Mouse (Mus musculus) embryonic fibroblast, embryonic 13.5 days (primary cell): ENCODE measurements at regions not wholly inside any gene's neighbourhood (a gene's known extent, or its start where the extent isn't known, plus 50 kb on each side); places are given as distances from the start of the nearest gene placed in this dataset.
"Not testable (repeated sequence)": the region's sequence is repeated elsewhere in the genome, so short reads cannot be mapped to it uniquely, and the experiment has no call there.

ENCODE experiments used
- H3K27ac ChIP-seq: 2 replicates; pipeline ENCODE4 v1.5.1; 2012; ENCODE audit warnings: low read length, control low read depth, inconsistent platforms; ENCODE audit not compliant: insufficient read depth
- H3K4me1 ChIP-seq: 2 replicates; pipeline ENCODE4 v1.6.1; 2011; ENCODE audit warnings: low read length; ENCODE audit not compliant: control insufficient read depth, insufficient read depth
- H3K4me3 ChIP-seq: 2 replicates; pipeline ENCODE4 v1.5.1; 2011; ENCODE audit warnings: mild to moderate bottlenecking, control low read depth, low read length; ENCODE audit not compliant: insufficient read depth
- CTCF ChIP-seq: IDR thresholded peaks from 2 replicates; pipeline ENCODE4 v1.5.1; 2011; ENCODE audit warnings: mild to moderate bottlenecking, control low read depth, low read length, moderate library complexity, borderline replicate concordance; ENCODE audit not compliant: insufficient read depth
- POLR2A ChIP-seq: IDR thresholded peaks from 2 replicates; pipeline ENCODE4 v1.6.1; 2011; ENCODE audit warnings: low read depth, mild to moderate bottlenecking, control low read depth, low read length, moderate library complexity

GRCm38 (mm10) chr6:37744679-37745078, 125.9 kb upstream of the Trim24 start:
- Histone ChIP-seq H3K27ac (no peak overlapping the region), H3K4me3 (no peak overlapping the region), H3K4me1 (no peaks in the 10 kb centered on the region)
- TF ChIP-seq POLR2A, result no peak
- peak; percentile 19; the same call in 1 of the 2 replicates for TF ChIP-seq CTCF

- Histone ChIP-seq H3K4me1 (no peaks in the 10 kb centered on the region), H3K4me3 (no peak overlapping the region), H3K27ac (0 out of 2 replicates have a peak overlapping the region, but pooled peaks have one; percentile 35)
- no peak for TF ChIP-seq CTCF
- no peak for TF ChIP-seq POLR2A
Observed at GRCm38 (mm10) chr6:37745393-37746100, 125.1 kb upstream of the Trim24 start.

- H3K27ac ChIP-seq, H3K4me3 ChIP-seq, H3K4me1 ChIP-seq: not testable (repeated sequence)
Observed at GRCm38 (mm10) chr6:37747793-37748192, 122.8 kb upstream of the Trim24 start.

GRCm38 (mm10) chr6:37748296-37748980, 122.2 kb upstream of the Trim24 start:
- no peaks in the 10 kb centered on the region for H3K4me1 ChIP-seq
- TF ChIP-seq CTCF (no peak), POLR2A (no peak)
- no peak overlapping the region for H3K4me3 ChIP-seq
- H3K27ac ChIP-seq, result no peak overlapping the region

GRCm38 (mm10) chr6:37749016-37749415, 121.6 kb upstream of the Trim24 start:
- H3K27ac ChIP-seq, result no peak overlapping the region
- no peak for TF ChIP-seq POLR2A
- TF ChIP-seq CTCF, result no peak
- no peak overlapping the region for H3K4me3 ChIP-seq
- no peaks in the 10 kb centered on the region for H3K4me1 ChIP-seq

GRCm38 (mm10) chr6:37750271-37750670, 120.3 kb upstream of the Trim24 start:
- no peak for TF ChIP-seq CTCF
- no peak for TF ChIP-seq POLR2A
- no peak overlapping the region for H3K27ac ChIP-seq
- no peak overlapping the region for H3K4me3 ChIP-seq
- no peaks in the 10 kb centered on the region for H3K4me1 ChIP-seq

- no peak overlapping the region for H3K27ac ChIP-seq
- no peak for TF ChIP-seq CTCF
- no peak for TF ChIP-seq POLR2A
- H3K4me3 ChIP-seq, result no peak overlapping the region
- H3K4me1 ChIP-seq, result no peaks in the 10 kb centered on the region
Observed at GRCm38 (mm10) chr6:37751701-37752100, 118.9 kb upstream of the Trim24 start.

GRCm38 (mm10) chr6:37761003-37761402, 109.6 kb upstream of the Trim24 start:
- not testable (repeated sequence) for H3K4me1 ChIP-seq, H3K4me3 ChIP-seq, H3K27ac ChIP-seq

- Histone ChIP-seq H3K4me1 (no peaks in the 10 kb centered on the region), H3K27ac (no peak overlapping the region), H3K4me3 (no peak overlapping the region)
- TF ChIP-seq POLR2A (no peak), CTCF (no peak)
Observed at GRCm38 (mm10) chr6:37763036-37763435, 107.6 kb upstream of the Trim24 start.

GRCm38 (mm10) chr6:37767690-37768089, 102.9 kb upstream of the Trim24 start:
- Histone ChIP-seq H3K27ac (no peak overlapping the region), H3K4me3 (no peak overlapping the region), H3K4me1 (no peaks in the 10 kb centered on the region)
- TF ChIP-seq POLR2A, result no peak
- no peak for TF ChIP-seq CTCF
